Comparison of ENCODE assay signal across 25 mouse cellular contexts in the genomic region with DNA sequence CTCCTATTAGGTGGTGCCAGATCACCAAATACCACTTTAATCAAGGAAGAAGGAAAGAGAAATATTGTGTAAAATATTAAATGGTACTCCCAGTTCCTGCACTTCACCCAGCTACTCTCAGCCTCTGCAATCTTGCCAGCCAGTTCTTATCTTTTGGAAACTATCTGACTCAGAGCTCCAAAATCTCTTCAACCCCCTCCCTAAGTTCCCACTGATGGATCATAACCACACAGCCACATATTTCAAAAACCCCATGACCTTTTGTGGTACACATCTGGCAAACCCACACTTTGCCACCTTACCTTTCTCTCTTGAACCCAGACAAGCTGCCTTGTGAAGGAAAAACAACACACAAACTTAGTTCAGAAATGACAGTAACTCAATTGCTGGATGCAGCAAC.
"Had no signal": no experiment of that assay in that cellular context is flagged by ENCODE, and none has a peak within 500 bp of the region (broad histone marks: within the 10 kb centered on the region; RNA-seq: fewer than 3 reads in every experiment).

No protein-coding gene starts in this region.

- H3K4me1 ChIP-seq: liver, embryonic 12.5 days; liver, embryonic 15.5 days; lung, embryonic 15.5 days; megakaryocyte, embryonic 14.5 days; midbrain, embryonic 10.5 days; midbrain, embryonic 13.5 days; neural tube, embryonic 12.5 days; neural tube, embryonic 15.5 days had no signal

- H3K4me3 ChIP-seq: layer of hippocampus, adult 2 months; left cerebral cortex, adult 2 months; liver, embryonic 12.5 days; liver, embryonic 15.5 days; lung, embryonic 15.5 days; megakaryocyte, embryonic 14.5 days; midbrain, embryonic 10.5 days; midbrain, embryonic 13.5 days; neural tube, embryonic 12.5 days; neural tube, embryonic 15.5 days had no signal

- H3K27me3 ChIP-seq: liver, embryonic 12.5 days; liver, embryonic 15.5 days; lung, embryonic 15.5 days; megakaryocyte, embryonic 14.5 days; midbrain, embryonic 13.5 days; neural tube, embryonic 12.5 days; neural tube, embryonic 15.5 days had no signal

- H3K36me3 ChIP-seq: liver, embryonic 12.5 days; liver, embryonic 15.5 days; lung, embryonic 15.5 days; midbrain, embryonic 10.5 days; midbrain, embryonic 13.5 days; neural tube, embryonic 12.5 days; neural tube, embryonic 15.5 days had no signal

- DNase-seq: kidney, adult 18-20 months; kidney, postnatal 25 days; layer of hippocampus, adult 9-11 months; layer of hippocampus, postnatal 36 days; lung, adult 18-20 months; lung, postnatal 10 days; lung, postnatal 36 days; right cerebral cortex, adult 18-20 months; right cerebral cortex, postnatal 14 days; right cerebral cortex, postnatal 4 days; thymus, adult 2 months; thymus, postnatal 14 days; thymus, postnatal 4 days had no signal

- H3K4me2 ChIP-seq: liver, embryonic 12.5 days; liver, embryonic 15.5 days; lung, embryonic 15.5 days; midbrain, embryonic 13.5 days; neural tube, embryonic 12.5 days; neural tube, embryonic 15.5 days had no signal

- H3K9ac ChIP-seq: liver, embryonic 12.5 days; liver, embryonic 15.5 days; lung, embryonic 15.5 days; midbrain, embryonic 13.5 days; neural tube, embryonic 12.5 days; neural tube, embryonic 15.5 days had no signal

- H3K27ac ChIP-seq: kidney, postnatal 0 days; layer of hippocampus, adult 2 months; left cerebral cortex, adult 2 months; liver, embryonic 12.5 days; liver, embryonic 15.5 days; lung, embryonic 15.5 days; midbrain, embryonic 10.5 days; midbrain, embryonic 13.5 days; neural tube, embryonic 12.5 days; neural tube, embryonic 15.5 days; stomach, postnatal 0 days had no signal
